Mouse (Mus musculus) forebrain, embryonic 14.5 days (tissue): Measurements from ENCODE around the gene Lefty1. TPM values are rescaled to one million over a fixed set of nuclear protein-coding genes. Genes with fewer than 3 reads are reported as not detected.
"Not testable (repeated sequence)": the region's sequence is repeated elsewhere in the genome, so short reads cannot be mapped to it uniquely, and the experiment has no call there.

Source experiments
- ATAC-seq: fragments of 200-750 bp; cut with Nextera tagmentation; 2 replicates; pipeline ENCODE4 v1.8.0; 2017; ENCODE audit warnings: mild to moderate bottlenecking, moderate library complexity
- DNase-seq: peaks from one replicate; pipeline ENCODE4 v3.0.0-alpha.2; 2015; ENCODE audit warnings: low spot score
- H3K27ac ChIP-seq: fragments of 300-500 bp; sonication (generic); 2 replicates; pipeline ENCODE4 v1.5.1; 2014; ENCODE audit warnings: low read depth, mild to moderate bottlenecking, control low read depth, low read length, moderate library complexity
- H3K27me3 ChIP-seq: fragments of 300-500 bp; sonication (generic); replicated peaks from 2 replicates; pipeline ENCODE4 v1.6.1; 2014; ENCODE audit warnings: low read length, control low read depth, mixed read lengths; ENCODE audit not compliant: control insufficient read depth, insufficient read depth
- H3K36me3 ChIP-seq: fragments of 300-500 bp; sonication (generic); 2 replicates; pipeline ENCODE4 v1.6.1; 2014; ENCODE audit warnings: low read length, control low read depth; ENCODE audit not compliant: control insufficient read depth, insufficient read depth
- H3K4me1 ChIP-seq: fragments of 300-500 bp; sonication (generic); 2 replicates; pipeline ENCODE4 v1.6.1; 2014; ENCODE audit warnings: antibody characterized with exemption, low read length, control low read depth; ENCODE audit not compliant: control insufficient read depth, insufficient read depth
- H3K4me2 ChIP-seq: fragments of 300-500 bp; sonication (generic); 2 replicates; pipeline ENCODE4 v1.6.1; 2014; ENCODE audit warnings: mild to moderate bottlenecking, control low read depth, low read length
- H3K4me3 ChIP-seq: fragments of 300-500 bp; sonication (generic); 2 replicates; pipeline ENCODE4 v1.5.1; 2014; ENCODE audit warnings: low read depth, low read length, control low read depth
- H3K9ac ChIP-seq: fragments of 300-500 bp; sonication (generic); 2 replicates; pipeline ENCODE4 v1.6.1; 2014; ENCODE audit warnings: mild to moderate bottlenecking, low read length, control low read depth, moderate library complexity
- H3K9me3 ChIP-seq: fragments of 300-500 bp; sonication (generic); replicated peaks from 2 replicates; pipeline ENCODE4 v1.6.1; 2016; ENCODE audit warnings: low read length, control low read depth, mixed read lengths; ENCODE audit not compliant: control insufficient read depth
- WGBS: fragments of 180-500 bp; shearing (Covaris S2); extraction: QIAGEN DNeasy Blood & Tissue Kit; methylation state at CpG from one replicate; pipeline ENCODE4 v1.1.7; 2014; 5-methylcytosine and 5-hydroxymethylcytosine counted together
- polyA plus RNA-seq: library from polyadenylated mRNA; unstranded; fragments of >200 nt; fragmentation: Nextera tagmentation; extraction: Ambion mirVana; gene quantifications from 2 replicates; pipeline ENCODE4 v1.2.1, GENCODE M21; 2014

Gene Lefty1
- polyA plus RNA-seq, 1 experiment from 2014 or later = 0.15 TPM

- Histone ChIP-seq H3K9me3 (no peaks in the 10 kb centered on the region), H3K27me3 (no peaks in the 10 kb centered on the region), H3K27ac (no peak overlapping the region), H3K4me1 (no peaks in the 10 kb centered on the region), H3K4me2 (no peak overlapping the region), H3K36me3 (no peaks in the 10 kb centered on the region), H3K4me3 (no peak overlapping the region), H3K9ac (no peak overlapping the region)
- DNase-seq = no peak
- 84% methylated on average over 24 of the region's 24 CpGs for WGBS
- ATAC-seq = no peak
These were observed 44.8 kb downstream of the Lefty1 start for GRCm38 (mm10) chr1:180979484-180980251.

- Histone ChIP-seq H3K36me3 (no peaks in the 10 kb centered on the region), H3K4me3 (no peak overlapping the region), H3K4me2 (no peak overlapping the region), H3K27me3 (no peaks in the 10 kb centered on the region), H3K4me1 (no peaks in the 10 kb centered on the region), H3K9ac (no peak overlapping the region), H3K27ac (no peak overlapping the region), H3K9me3 (no peaks in the 10 kb centered on the region)
- no peak for ATAC-seq
- 75% methylated on average over 2 of the region's 2 CpGs for WGBS
- DNase-seq = no peak
These were observed 45.6 kb downstream of the Lefty1 start for GRCm38 (mm10) chr1:180980464-180980863.

GRCm38 (mm10) chr1:180981298-180982046, 46.6 kb downstream of the Lefty1 start:
- not testable (repeated sequence) for H3K36me3 ChIP-seq, H3K4me2 ChIP-seq, H3K27ac ChIP-seq, H3K4me3 ChIP-seq, H3K4me1 ChIP-seq, H3K9me3 ChIP-seq, DNase-seq, H3K27me3 ChIP-seq, ATAC-seq, H3K9ac ChIP-seq
- WGBS = 79% methylated on average over 7 of the region's 7 CpGs

- no peak for ATAC-seq
- 91% methylated on average over 8 of the region's 8 CpGs for WGBS
- Histone ChIP-seq H3K36me3 (no peaks in the 10 kb centered on the region), H3K9ac (no peak overlapping the region), H3K27me3 (no peaks in the 10 kb centered on the region), H3K4me2 (no peak overlapping the region), H3K27ac (no peak overlapping the region), H3K9me3 (no peaks in the 10 kb centered on the region), H3K4me1 (no peaks in the 10 kb centered on the region), H3K4me3 (no peak overlapping the region)
- no peak for DNase-seq
These were observed 51.9 kb downstream of the Lefty1 start for GRCm38 (mm10) chr1:180986701-180987100.

GRCm38 (mm10) chr1:180987759-180988158, 52.9 kb downstream of the Lefty1 start:
- no peak overlapping the region for H3K27ac ChIP-seq
- no peak overlapping the region for H3K4me2 ChIP-seq
- H3K36me3 ChIP-seq = no peaks in the 10 kb centered on the region
- DNase-seq (peak; percentile 83), ATAC-seq (0 out of 2 replicates have a peak, but pooled peaks have one; percentile 57)
- no peak overlapping the region for H3K4me3 ChIP-seq
- H3K4me1 ChIP-seq = no peaks in the 10 kb centered on the region
- no peak overlapping the region for H3K9ac ChIP-seq
- no peaks in the 10 kb centered on the region for H3K27me3 ChIP-seq
- 3% methylated on average over 9 of the region's 9 CpGs for WGBS
- H3K9me3 ChIP-seq = no peaks in the 10 kb centered on the region

Other genes with a start within 250 kb of the Lefty1 start
- 0.14 and 0.27 TPM in 2 replicates for gene Mixl1, start 238.0 kb upstream of the Lefty1 start, polyA plus RNA-seq
- gene Acbd3, start 209.0 kb upstream of the Lefty1 start, polyA plus RNA-seq = 17.2 and 18.1 TPM in 2 replicates
- 4,992 and 5,015 TPM in 2 replicates for gene H3f3a, start 121.1 kb upstream of the Lefty1 start, polyA plus RNA-seq
- 22.7 and 25.5 TPM in 2 replicates for gene Sde2, start 83.9 kb upstream of the Lefty1 start, polyA plus RNA-seq
- 2.4 and 2.5 TPM in 2 replicates for gene Lefty2, start 41.9 kb upstream of the Lefty1 start, polyA plus RNA-seq
- gene Pycr2, start 30.7 kb upstream of the Lefty1 start, polyA plus RNA-seq = 83.2 and 94.0 TPM in 2 replicates
- gene Tmem63a, start 7.3 kb downstream of the Lefty1 start, polyA plus RNA-seq = 1.1 and 1.3 TPM in 2 replicates
- 4.1 and 5.5 TPM in 2 replicates for gene Ephx1, start 85.9 kb downstream of the Lefty1 start, polyA plus RNA-seq
- not detected in 2 replicates for gene 9130409I23Rik, start 116.2 kb downstream of the Lefty1 start, polyA plus RNA-seq
- 28.8 and 34.1 TPM in 2 replicates for gene Nvl, start 209.2 kb downstream of the Lefty1 start, polyA plus RNA-seq
- 70.8 and 90.6 TPM in 2 replicates for gene Cnih4, start 209.7 kb downstream of the Lefty1 start, polyA plus RNA-seq